Mouse (Mus musculus): Measurements from ENCODE around the gene Rtn4. TPM values are rescaled to one million over a fixed set of nuclear protein-coding genes. Genes with fewer than 3 reads are reported as not detected.
A peak's percentile ranks its signal among the peaks of the same experiment; 100 is the strongest.

Rtn4 gene
- polyA plus RNA-seq, 1 experiment from 2014 or later, result 67.1 TPM

DNA sequence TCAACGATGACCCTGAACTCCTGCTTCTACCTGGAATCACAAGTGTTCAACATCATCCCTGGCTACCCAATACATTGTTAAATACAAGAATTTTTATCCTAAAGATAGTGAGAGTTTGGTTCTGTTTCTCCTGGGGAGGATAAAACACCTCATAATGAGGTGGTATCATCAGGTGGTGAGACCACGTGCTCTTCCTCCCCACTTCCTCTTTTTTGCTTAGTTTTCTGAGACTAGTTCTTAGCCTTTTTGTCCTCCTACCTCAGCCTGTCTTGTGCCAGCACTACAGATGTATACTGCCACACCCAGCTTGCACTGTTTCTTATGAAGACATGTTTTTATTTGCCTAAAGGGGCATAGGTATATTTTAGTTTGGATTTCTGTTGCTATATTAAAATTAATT, 6.6 kb upstream of the Rtn4 start:
- Histone ChIP-seq H3K27me3 (ENCODE audit: insufficient read depth, poor library complexity, severe bottlenecking) (no peaks in the 10 kb centered on the region), H3K4me1 (replicated peaks) (no peaks in the 10 kb centered on the region), H3K27ac (no peak overlapping the region), H3K36me3 (no peaks in the 10 kb centered on the region), H3K9me3 (no peaks in the 10 kb centered on the region), H3K4me3 (no peak overlapping the region)
- 85% methylated on average over 2 of the region's 2 CpGs for WGBS
- no peak for DNase-seq (ENCODE audit: low spot score)

DNA sequence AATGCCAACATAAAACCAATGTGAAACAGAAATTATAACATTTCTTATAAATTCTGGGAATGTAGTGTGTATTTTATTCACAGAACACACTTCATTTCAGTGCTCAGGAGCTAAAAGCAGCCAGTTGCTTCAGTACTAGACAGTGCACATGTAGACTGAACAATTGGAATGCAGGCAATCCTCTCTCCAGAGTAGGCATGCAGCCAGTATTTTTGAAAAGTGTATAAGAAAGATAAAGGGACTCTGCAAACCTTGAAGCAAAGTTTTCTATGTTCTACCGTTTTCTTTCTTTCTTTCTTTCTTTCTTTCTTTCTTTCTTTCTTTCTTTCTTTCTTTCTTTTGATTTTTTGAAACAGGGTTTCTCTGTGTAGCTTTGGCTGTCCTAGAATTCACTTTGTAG, 1.2 kb upstream of the Rtn4 start:
- no peak overlapping the region for H3K27ac ChIP-seq
- WGBS, result 86% methylated on average over 1 of the region's 1 CpGs
- peaks cover 7% of the 10 kb centered on the region for H3K36me3 ChIP-seq
- no peaks in the 10 kb centered on the region for H3K27me3 ChIP-seq (ENCODE audit: insufficient read depth, poor library complexity, severe bottlenecking)
- no peak overlapping the region for H3K4me3 ChIP-seq
- no peak for DNase-seq (ENCODE audit: low spot score)
- H3K4me1 ChIP-seq (replicated peaks), result peaks cover 14% of the 10 kb centered on the region
- H3K9me3 ChIP-seq, result no peaks in the 10 kb centered on the region

DNA sequence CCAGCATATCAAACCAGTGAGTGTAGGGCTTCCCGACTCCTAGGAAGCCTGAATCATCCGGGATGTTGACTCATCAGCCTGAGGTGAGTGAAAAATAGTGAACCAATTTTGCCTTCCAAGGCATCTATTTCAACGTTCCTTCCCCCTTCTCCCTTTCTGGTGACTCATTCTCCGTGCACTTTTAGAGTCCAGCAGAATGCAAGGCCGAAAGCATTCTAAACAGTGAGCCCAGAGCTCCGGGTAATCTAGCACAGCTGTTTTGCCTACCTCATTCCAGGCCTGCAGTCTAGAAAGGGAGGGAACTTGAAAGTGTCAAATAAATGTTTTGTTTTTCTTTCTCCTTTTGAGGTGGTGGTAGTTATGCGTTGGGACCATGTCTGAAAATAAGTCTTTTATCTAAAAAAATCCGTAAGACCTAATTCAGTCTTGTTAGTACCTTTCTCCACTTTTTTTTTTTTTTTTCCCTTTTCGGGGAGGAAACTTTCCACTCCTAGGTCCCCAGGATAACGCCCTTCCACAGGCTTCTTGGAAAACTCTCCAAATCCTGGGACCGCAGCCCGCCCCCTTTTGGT, 550 bp upstream of the Rtn4 start:
- H3K4me3 ChIP-seq, result peak overlapping the region; percentile 97
- WGBS, result 20% methylated on average over 12 of the region's 12 CpGs
- DNase-seq (ENCODE audit: low spot score), result peak; percentile 8
- H3K27me3 ChIP-seq (ENCODE audit: insufficient read depth, poor library complexity, severe bottlenecking), result no peaks in the 10 kb centered on the region
- H3K4me1 ChIP-seq (replicated peaks), result peaks cover 19% of the 10 kb centered on the region
- peaks cover 13% of the 10 kb centered on the region for H3K36me3 ChIP-seq
- no peaks in the 10 kb centered on the region for H3K9me3 ChIP-seq
- no peak overlapping the region for H3K27ac ChIP-seq

DNA sequence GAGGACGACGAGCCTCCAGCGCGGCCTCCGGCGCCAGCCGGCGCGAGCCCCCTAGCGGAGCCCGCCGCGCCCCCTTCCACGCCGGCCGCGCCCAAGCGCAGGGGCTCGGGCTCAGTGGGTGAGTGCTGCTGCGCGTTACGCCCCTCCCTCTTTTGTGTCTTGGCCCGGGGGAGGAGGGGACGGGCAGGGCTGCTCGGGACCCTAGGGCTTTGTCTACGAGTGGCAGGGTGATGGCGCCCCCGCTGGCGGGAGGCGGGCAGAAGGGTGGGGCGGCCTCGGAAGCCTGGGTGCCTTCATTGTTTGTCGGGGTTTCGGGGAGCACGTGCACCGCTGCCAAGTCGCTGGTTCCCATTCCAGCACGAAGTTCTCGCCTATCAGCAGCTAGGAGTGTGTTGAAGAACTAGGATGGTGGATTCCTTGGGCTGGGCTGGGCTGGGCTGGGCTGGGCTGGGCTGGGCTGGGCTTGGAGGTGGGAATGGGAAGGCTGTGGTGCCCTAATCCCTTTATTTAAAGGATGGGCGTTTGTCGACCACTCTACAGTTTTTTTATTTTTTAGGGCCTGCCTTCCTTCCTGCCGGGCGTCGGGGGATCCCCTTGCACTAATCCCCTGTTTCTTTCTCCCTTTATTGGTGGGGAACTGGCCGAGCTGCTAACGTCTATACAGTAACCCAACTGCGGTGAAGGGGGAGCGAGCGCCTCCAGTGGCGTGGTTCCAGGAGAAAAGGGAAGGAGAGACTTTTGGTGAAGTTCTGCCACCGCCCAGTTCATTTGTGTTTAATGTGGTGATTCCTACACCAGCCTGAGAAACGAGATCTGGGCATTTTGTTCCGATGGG, 1.0 kb downstream of the Rtn4 start:
- Histone ChIP-seq H3K4me3 (peak overlapping the region; percentile 97), H3K4me1 (replicated peaks) (peaks cover 19% of the 10 kb centered on the region), H3K9me3 (no peaks in the 10 kb centered on the region), H3K36me3 (peaks cover 18% of the 10 kb centered on the region), H3K27me3 (ENCODE audit: insufficient read depth, poor library complexity, severe bottlenecking) (no peaks in the 10 kb centered on the region), H3K27ac (peak overlapping the region; percentile 99)
- peak; percentile 91 for DNase-seq (ENCODE audit: low spot score)
- under 1% methylated on average over 53 of the region's 53 CpGs for WGBS

DNA sequence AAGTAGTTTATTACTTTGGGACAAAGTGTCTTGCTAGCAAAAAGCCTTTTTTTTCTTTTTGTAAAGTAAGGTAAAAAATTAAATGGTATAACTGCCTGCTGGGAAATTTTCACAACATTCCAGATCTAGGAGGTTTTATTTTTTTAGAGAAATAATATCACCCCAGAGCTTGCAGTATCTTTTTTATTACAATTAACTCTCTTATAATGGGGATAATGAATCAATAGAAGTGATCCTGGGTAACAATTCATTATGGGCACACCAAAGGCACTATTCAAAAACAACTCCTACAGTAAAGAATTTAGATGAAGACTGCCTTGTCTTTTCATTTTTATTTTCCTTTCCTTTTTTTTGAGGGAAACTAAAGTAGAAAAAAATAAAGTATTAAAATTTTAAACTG, 2.0 kb downstream of the Rtn4 start:
- Histone ChIP-seq H3K9me3 (no peaks in the 10 kb centered on the region), H3K27ac (peak overlapping the region; percentile 99; the same call in 1 of the 2 replicates), H3K27me3 (ENCODE audit: insufficient read depth, poor library complexity, severe bottlenecking) (no peaks in the 10 kb centered on the region), H3K4me1 (replicated peaks) (peaks cover 19% of the 10 kb centered on the region), H3K36me3 (peaks cover 18% of the 10 kb centered on the region), H3K4me3 (peak overlapping the region; percentile 97)
- no peak for DNase-seq (ENCODE audit: low spot score)

DNA sequence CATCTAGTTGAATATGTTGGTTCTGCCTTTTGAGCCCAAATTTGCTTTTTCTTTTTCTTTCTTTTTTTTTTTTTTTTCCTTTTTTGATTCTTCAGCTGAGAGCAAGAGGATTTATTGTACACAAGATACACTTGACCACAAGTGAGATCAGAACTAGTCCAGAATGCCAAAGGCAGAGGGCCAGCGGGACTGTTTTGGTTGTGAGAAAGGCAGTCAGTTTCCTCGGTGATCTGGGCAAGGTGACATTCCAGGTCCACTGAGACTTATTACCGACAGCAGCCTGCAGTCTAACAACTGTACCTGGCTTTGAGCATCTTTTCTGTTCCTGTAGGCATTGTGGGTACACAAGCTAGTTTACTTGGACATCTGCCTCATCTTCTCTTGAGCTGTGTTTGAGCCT, 10.0 kb downstream of the Rtn4 start:
- WGBS, result 91% methylated on average over 3 of the region's 3 CpGs
- H3K4me1 ChIP-seq (replicated peaks), result no peaks in the 10 kb centered on the region
- H3K27ac ChIP-seq, result no peak overlapping the region
- no peaks in the 10 kb centered on the region for H3K27me3 ChIP-seq (ENCODE audit: insufficient read depth, poor library complexity, severe bottlenecking)
- H3K9me3 ChIP-seq, result no peaks in the 10 kb centered on the region
- no peak for DNase-seq (ENCODE audit: low spot score)
- peaks cover 23% of the 10 kb centered on the region for H3K36me3 ChIP-seq
- no peak overlapping the region for H3K4me3 ChIP-seq

DNA sequence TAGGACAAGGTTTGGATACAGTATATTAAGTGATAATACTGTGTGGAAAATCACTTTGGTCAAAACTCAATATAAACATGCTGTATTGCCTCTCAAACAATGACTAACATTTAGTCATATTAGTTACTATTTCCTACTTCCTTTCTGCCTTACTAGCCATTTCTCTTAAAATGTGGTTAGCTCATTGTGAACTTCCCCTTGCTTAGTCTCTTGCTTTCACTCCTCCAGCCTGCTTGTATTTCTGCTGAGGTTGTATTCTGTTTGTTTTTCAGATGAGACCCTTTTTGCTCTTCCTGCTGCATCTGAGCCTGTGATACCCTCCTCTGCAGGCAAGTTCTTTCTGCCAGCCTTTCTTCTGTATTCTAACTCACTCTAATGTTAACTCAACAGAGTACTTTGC, 12.5 kb downstream of the Rtn4 start:
- DNase-seq (ENCODE audit: low spot score), result no peak
- Histone ChIP-seq H3K27ac (no peak overlapping the region), H3K36me3 (peaks cover 37% of the 10 kb centered on the region), H3K9me3 (no peaks in the 10 kb centered on the region), H3K27me3 (ENCODE audit: insufficient read depth, poor library complexity, severe bottlenecking) (no peaks in the 10 kb centered on the region), H3K4me1 (replicated peaks) (no peaks in the 10 kb centered on the region), H3K4me3 (no peak overlapping the region)

DNA sequence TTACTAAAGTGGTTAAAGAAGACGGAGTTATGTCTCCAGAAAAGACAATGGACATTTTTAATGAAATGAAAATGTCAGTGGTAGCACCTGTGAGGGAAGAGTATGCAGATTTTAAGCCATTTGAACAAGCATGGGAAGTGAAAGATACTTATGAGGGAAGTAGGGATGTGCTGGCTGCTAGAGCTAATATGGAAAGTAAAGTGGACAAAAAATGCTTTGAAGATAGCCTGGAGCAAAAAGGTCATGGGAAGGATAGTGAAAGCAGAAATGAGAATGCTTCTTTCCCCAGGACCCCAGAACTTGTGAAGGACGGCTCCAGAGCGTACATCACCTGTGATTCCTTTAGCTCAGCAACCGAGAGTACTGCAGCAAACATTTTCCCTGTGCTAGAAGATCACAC, 14.1 kb downstream of the Rtn4 start:
- Histone ChIP-seq H3K36me3 (peaks cover 51% of the 10 kb centered on the region), H3K9me3 (no peaks in the 10 kb centered on the region), H3K4me1 (replicated peaks) (no peaks in the 10 kb centered on the region), H3K4me3 (no peak overlapping the region), H3K27me3 (ENCODE audit: insufficient read depth, poor library complexity, severe bottlenecking) (no peaks in the 10 kb centered on the region), H3K27ac (no peak overlapping the region)
- no peak for DNase-seq (ENCODE audit: low spot score)
- 89% methylated on average over 4 of the region's 4 CpGs for WGBS

DNA sequence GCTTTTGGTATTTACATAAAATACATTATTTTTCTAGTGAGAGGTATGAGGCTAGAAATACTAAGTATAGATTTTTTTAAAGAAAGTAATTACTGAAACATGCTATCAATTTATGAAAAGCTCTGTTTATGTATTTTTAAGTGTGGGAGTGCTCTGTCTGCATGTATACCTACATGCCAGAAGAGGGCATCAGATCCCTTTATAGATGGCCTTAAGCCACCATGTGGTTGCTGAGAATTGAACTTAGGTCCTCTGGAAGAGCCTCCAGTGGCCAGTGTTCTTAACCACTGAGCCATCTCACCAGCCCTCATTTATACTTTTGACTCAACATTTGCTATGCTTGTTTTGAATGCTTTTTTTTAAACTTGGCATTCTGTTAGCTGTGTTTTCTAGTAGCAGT, 16.8 kb downstream of the Rtn4 start:
- no peak overlapping the region for H3K27ac ChIP-seq
- H3K36me3 ChIP-seq, result peaks cover 74% of the 10 kb centered on the region
- H3K4me1 ChIP-seq (replicated peaks), result no peaks in the 10 kb centered on the region
- H3K9me3 ChIP-seq, result no peaks in the 10 kb centered on the region
- no peak overlapping the region for H3K4me3 ChIP-seq
- DNase-seq (ENCODE audit: low spot score), result no peak
- H3K27me3 ChIP-seq (ENCODE audit: insufficient read depth, poor library complexity, severe bottlenecking), result no peaks in the 10 kb centered on the region

DNA sequence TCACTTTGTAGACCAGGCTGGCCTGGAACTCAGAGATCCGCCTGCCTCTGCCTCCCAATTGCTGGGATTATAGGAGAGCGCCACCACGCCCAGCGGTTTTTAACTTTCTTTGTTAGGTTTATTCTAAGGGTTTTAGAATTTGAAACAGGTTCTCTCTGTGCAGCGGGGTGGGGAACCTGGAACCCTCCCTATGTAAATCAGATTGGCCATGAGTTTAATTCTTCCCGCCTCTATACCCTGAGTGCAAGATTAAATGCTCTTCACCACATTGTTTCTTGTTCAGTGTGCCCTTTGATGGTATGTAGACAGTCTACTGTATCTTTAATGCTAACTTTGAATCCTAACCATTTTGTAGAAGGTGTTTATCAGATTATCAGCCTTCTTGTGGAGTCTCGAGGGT, 21.4 kb downstream of the Rtn4 start:
- Histone ChIP-seq H3K4me3 (no peak overlapping the region), H3K27me3 (ENCODE audit: insufficient read depth, poor library complexity, severe bottlenecking) (no peaks in the 10 kb centered on the region), H3K4me1 (replicated peaks) (no peaks in the 10 kb centered on the region), H3K36me3 (peaks cover 38% of the 10 kb centered on the region), H3K9me3 (no peaks in the 10 kb centered on the region), H3K27ac (no peak overlapping the region)
- no peak for DNase-seq (ENCODE audit: low spot score)
- WGBS, result 96% methylated on average over 7 of the region's 7 CpGs

DNA sequence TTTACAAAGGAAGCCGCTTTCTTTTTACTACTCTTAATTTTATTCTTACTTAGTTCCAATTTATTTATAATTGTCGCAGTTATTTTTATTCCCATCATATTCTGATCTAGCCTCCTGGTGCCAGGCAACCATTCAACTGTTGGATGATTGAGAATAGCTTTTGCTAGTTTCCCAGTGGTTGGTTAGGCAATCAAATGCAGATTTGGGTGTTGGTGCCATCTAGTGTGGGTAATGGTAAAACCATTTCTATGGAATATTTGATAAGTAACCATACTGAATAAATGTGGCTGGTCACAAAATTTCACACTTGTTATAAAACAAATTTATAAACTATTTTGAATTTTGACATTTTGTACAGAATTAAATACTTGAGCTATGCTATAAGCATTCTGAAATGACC, 22.0 kb downstream of the Rtn4 start:
- WGBS, result 94% methylated on average over 2 of the region's 2 CpGs
- no peaks in the 10 kb centered on the region for H3K9me3 ChIP-seq
- peaks cover 37% of the 10 kb centered on the region for H3K36me3 ChIP-seq
- H3K27me3 ChIP-seq (ENCODE audit: insufficient read depth, poor library complexity, severe bottlenecking), result no peaks in the 10 kb centered on the region
- H3K27ac ChIP-seq, result no peak overlapping the region
- H3K4me3 ChIP-seq, result no peak overlapping the region
- no peaks in the 10 kb centered on the region for H3K4me1 ChIP-seq (replicated peaks)
- no peak for DNase-seq (ENCODE audit: low spot score)

DNA sequence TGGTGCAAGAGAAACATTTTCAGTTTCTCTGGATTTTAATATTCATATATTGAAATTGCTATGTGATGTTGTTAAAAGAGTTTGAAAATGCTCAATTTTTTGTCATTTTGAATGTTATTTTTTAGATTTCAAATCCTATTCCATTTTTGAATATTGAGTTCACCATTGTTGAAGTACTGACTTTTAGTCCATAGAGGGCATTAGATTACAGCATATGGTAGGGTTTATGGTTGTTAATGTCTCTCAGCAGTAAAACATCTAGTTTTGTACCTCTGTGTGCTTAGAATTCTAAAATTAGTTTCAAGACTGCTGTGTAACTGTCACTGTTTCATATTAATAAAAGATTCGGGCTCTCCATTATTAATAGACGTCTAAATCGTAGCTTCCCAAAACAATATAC, 22.8 kb downstream of the Rtn4 start:
- no peak for DNase-seq (ENCODE audit: low spot score)
- Histone ChIP-seq H3K4me3 (no peak overlapping the region), H3K36me3 (peaks cover 35% of the 10 kb centered on the region), H3K9me3 (no peaks in the 10 kb centered on the region), H3K4me1 (replicated peaks) (no peaks in the 10 kb centered on the region), H3K27me3 (ENCODE audit: insufficient read depth, poor library complexity, severe bottlenecking) (no peaks in the 10 kb centered on the region), H3K27ac (no peak overlapping the region)
- 96% methylated on average over 3 of the region's 3 CpGs for WGBS

DNA sequence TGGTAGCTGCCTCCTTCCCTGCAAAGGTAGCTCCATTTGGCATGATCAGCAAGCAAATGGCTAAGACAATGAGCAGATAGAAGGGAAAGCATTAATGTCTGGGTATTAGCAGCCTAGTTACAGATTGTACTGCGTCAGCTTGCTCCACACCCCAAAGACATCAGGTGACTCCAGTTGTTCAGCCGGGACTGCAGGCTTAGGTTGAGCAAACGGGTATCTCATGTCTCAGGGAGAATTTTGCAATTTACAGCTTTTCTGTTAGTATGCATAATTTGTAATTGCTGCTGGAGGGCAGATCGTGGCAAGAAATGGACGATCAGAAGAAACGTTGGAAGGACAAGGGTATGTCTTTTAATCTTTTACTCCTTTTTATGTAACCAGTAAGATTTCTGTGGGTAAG, 25.8 kb downstream of the Rtn4 start:
- H3K9me3 ChIP-seq, result no peaks in the 10 kb centered on the region
- H3K27me3 ChIP-seq (ENCODE audit: insufficient read depth, poor library complexity, severe bottlenecking), result no peaks in the 10 kb centered on the region
- H3K27ac ChIP-seq, result no peak overlapping the region
- H3K4me3 ChIP-seq, result no peak overlapping the region
- H3K4me1 ChIP-seq (replicated peaks), result no peaks in the 10 kb centered on the region
- peaks cover 7% of the 10 kb centered on the region for H3K36me3 ChIP-seq
- no peak for DNase-seq (ENCODE audit: low spot score)
- 85% methylated on average over 6 of the region's 6 CpGs for WGBS
